Mouse (Mus musculus) heart, embryonic 15.5 days (tissue): ENCODE measurements around the gene Traf2. TPM values are rescaled to one million over a fixed set of nuclear protein-coding genes. Genes with fewer than 3 reads are reported as not detected.

Source experiments
- ATAC-seq: fragments of 200-750 bp; cut with Nextera tagmentation; replicated peaks from 2 replicates; pipeline ENCODE4 v1.8.0; 2017; ENCODE audit warnings: low read depth, moderate TSS enrichment; ENCODE audit not compliant: insufficient number of reproducible peaks, insufficient read depth, low FRiP score
- H3K27ac ChIP-seq: fragments of 300-500 bp; sonication (generic); 2 replicates; pipeline ENCODE4 v1.5.1; 2015; ENCODE audit warnings: mild to moderate bottlenecking, inconsistent platforms
- H3K27me3 ChIP-seq: fragments of 300-500 bp; sonication (generic); 2 replicates; pipeline ENCODE4 v1.6.1; 2015; ENCODE audit warnings: inconsistent platforms
- H3K36me3 ChIP-seq: fragments of 300-500 bp; sonication (generic); 2 replicates; pipeline ENCODE4 v1.6.1; 2015; ENCODE audit warnings: mild to moderate bottlenecking, inconsistent platforms
- H3K4me1 ChIP-seq: fragments of 300-500 bp; sonication (generic); replicated peaks from 2 replicates; pipeline ENCODE4 v1.6.1; 2015; ENCODE audit warnings: inconsistent platforms
- H3K4me2 ChIP-seq: fragments of 300-500 bp; sonication (generic); 2 replicates; pipeline ENCODE4 v1.6.1; 2015; ENCODE audit warnings: inconsistent platforms, mild to moderate bottlenecking, moderate library complexity
- H3K4me3 ChIP-seq: fragments of 300-500 bp; sonication (generic); 2 replicates; pipeline ENCODE4 v1.5.1; 2015; ENCODE audit warnings: mild to moderate bottlenecking, inconsistent platforms
- H3K9ac ChIP-seq: fragments of 300-500 bp; sonication (generic); 2 replicates; pipeline ENCODE4 v1.6.1; 2015; ENCODE audit warnings: mild to moderate bottlenecking, inconsistent platforms
- H3K9me3 ChIP-seq: fragments of 300-500 bp; sonication (generic); replicated peaks from 2 replicates; pipeline ENCODE4 v1.6.1; 2016; ENCODE audit warnings: inconsistent platforms
- WGBS: fragments of 180-500 bp; shearing (Covaris S2); methylation state at CpG from one replicate; pipeline ENCODE4 v1.1.7; 2015; ENCODE audit warnings: mixed read lengths; 5-methylcytosine and 5-hydroxymethylcytosine counted together
- polyA plus RNA-seq: library from polyadenylated mRNA; unstranded; fragments of >200 nt; fragmentation: Nextera tagmentation; extraction: Ambion mirVana; gene quantifications from 2 replicates; pipeline ENCODE4 v1.2.1, GENCODE M21; 2015

Gene Traf2
- polyA plus RNA-seq, 1 experiment from 2014 or later: 18.4 TPM

DNA sequence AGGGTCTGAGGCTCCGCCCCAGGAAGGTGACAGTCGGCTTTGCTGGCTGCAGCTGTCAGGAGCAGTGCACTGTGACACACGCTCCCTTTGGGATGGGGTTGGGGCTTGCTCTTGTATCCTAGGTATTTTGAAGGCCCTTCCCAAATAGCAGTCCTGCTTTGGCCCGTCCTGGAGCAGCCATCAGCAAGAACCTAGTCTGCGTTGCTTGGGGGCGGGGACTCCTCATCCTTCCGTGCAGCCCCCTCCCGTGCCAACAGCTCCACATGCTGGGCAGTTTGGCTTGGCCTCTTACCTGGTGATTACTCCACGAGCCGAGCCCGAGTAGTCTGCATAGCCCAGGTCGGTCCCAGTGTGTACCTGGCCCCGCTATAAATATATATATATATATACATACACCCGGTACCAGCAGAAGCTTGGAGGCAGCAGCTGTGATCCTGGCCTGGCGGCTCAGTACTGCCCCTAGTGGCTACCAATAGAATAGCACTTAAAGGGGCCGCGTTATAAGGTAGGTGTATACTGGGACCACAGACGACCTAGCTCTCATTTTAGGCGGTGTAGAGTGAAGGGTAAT is 34.6 kb upstream of the Traf2 start, which contains the start of gene Ajm1:
Ajm1 (minus strand) TSS at position 464 of the 571 bp plus-strand sequence.
- H3K4me2 ChIP-seq: peak within 1 kb of the TSS; percentile 76
- WGBS: 5% methylated on average over 19 of the region's 19 CpGs
- H3K9me3 ChIP-seq: no peaks in the 10 kb centered on the region
- H3K27ac ChIP-seq: no peak within 1 kb of the TSS
- 0 out of 2 replicates have a peak within 1 kb of the TSS, but pooled peaks have one; percentile 34 for H3K9ac ChIP-seq
- H3K4me1 ChIP-seq: peaks cover 56% of the 10 kb centered on the region
- peak within 1 kb of the TSS; percentile 46 for H3K4me3 ChIP-seq
- peaks cover 17% of the 10 kb centered on the region for H3K36me3 ChIP-seq
- peaks cover 50% of the 10 kb centered on the region for H3K27me3 ChIP-seq
- peak; percentile 70 for ATAC-seq

- Histone ChIP-seq H3K27ac (no peak overlapping the region), H3K4me1 (peaks cover 62% of the 10 kb centered on the region), H3K4me3 (no peak overlapping the region), H3K9me3 (no peaks in the 10 kb centered on the region), H3K9ac (no peak overlapping the region), H3K4me2 (no peak overlapping the region; the same call in 1 of the 2 replicates), H3K27me3 (peaks cover 55% of the 10 kb centered on the region), H3K36me3 (peaks cover 17% of the 10 kb centered on the region)
- ATAC-seq: no peak
- WGBS: 40% methylated on average over 6 of the region's 6 CpGs
These were observed 33.9 kb upstream of the Traf2 start for GRCm38 (mm10) chr2:25580621-25581101.

DNA sequence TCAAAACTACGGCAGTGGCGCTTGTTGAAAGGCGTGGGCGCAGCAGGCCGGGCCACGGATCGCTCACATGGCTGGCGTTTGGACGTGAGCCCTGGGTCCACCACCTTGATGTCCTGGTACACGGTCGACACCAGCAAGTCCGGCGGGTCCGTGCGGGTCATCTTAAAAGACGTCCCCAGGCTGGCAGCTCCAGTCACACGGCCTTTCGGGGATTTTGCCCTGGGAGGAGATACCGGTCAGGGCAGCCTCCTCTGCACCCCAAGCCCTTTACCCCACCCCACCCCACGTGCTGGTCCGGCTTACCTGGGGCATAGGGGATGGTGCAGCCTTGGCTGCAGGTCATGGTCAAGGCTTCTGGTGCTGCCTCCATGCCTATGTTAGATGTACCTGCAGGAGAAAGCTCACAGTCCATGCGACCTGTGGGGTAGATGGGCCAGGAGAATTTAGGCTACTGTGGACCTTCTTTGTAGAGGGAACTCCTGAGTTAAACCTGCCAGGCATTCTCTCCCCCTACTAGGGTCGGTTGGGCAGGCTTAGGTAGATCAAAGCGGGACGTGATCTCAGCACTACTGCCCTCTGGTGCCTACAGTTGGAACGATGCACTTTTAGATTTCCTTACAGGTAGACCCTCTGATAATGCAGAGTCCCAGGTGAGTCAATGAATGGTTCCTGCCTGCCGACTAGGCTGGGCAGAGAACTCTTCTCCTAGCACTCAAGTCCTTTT is 33.2 kb upstream of the Traf2 start:
- Histone ChIP-seq H3K36me3 (peaks cover 13% of the 10 kb centered on the region), H3K4me1 (peaks cover 66% of the 10 kb centered on the region), H3K4me2 (peak overlapping the region; percentile 51), H3K4me3 (peak overlapping the region; percentile 31), H3K9ac (no peak overlapping the region), H3K27me3 (peaks cover 55% of the 10 kb centered on the region), H3K9me3 (no peaks in the 10 kb centered on the region), H3K27ac (no peak overlapping the region)
- no peak for ATAC-seq
- WGBS: 6% methylated on average over 27 of the region's 27 CpGs

DNA sequence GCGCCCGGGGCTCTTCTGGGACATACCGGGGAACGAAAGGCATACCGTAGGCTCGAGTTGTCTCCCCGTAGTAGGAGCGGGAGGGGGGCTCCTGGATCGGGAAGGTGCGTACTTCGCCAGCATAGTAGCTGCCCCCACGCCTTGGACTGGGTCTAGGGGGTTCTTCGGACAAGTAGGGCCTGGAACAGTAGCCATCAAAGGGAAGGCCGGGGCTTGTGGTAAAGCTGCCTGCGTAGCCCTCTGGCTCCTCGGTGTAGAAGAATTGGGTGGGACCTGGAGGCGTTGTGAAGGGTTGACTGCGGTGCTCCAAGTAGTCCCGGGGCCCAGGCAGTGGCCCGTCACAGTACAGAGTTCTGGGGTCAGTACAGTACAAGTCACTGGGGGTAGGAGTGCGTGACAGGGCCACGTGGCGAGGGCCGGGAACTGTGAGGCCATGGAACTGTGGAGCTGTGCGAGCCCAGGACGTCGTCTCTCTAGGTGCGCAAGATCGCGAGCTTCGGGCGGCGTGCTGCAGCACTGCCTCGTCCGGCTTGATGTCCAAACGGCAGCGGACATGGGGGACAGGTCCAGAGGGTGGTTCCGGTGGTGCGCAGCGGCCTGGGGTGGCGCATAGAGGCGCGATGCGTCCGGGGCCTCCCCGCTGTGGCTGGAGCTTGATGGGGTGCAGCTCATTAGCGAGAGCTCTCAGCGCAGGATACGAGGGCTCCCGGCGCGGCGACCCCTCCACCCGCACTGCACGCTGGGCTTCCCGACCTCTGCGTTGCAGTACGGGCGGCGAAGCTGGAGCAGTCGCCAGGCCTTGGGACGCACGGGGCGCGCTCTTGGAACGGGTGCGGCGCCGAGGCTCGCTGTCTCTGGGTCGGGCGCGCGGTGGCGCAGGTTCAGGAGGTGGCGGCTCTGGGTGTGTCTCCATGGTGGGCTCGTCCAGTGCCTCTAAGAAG is 32.3 kb upstream of the Traf2 start:
- no peak overlapping the region for H3K27ac ChIP-seq
- peak overlapping the region; percentile 31 for H3K4me3 ChIP-seq
- peaks cover 68% of the 10 kb centered on the region for H3K4me1 ChIP-seq
- ATAC-seq: no peak
- peaks cover 55% of the 10 kb centered on the region for H3K27me3 ChIP-seq
- peaks cover 5% of the 10 kb centered on the region for H3K36me3 ChIP-seq
- H3K4me2 ChIP-seq: peak overlapping the region; percentile 52
- 4% methylated on average over 77 of the region's 77 CpGs for WGBS
- no peaks in the 10 kb centered on the region for H3K9me3 ChIP-seq
- no peak overlapping the region for H3K9ac ChIP-seq

DNA sequence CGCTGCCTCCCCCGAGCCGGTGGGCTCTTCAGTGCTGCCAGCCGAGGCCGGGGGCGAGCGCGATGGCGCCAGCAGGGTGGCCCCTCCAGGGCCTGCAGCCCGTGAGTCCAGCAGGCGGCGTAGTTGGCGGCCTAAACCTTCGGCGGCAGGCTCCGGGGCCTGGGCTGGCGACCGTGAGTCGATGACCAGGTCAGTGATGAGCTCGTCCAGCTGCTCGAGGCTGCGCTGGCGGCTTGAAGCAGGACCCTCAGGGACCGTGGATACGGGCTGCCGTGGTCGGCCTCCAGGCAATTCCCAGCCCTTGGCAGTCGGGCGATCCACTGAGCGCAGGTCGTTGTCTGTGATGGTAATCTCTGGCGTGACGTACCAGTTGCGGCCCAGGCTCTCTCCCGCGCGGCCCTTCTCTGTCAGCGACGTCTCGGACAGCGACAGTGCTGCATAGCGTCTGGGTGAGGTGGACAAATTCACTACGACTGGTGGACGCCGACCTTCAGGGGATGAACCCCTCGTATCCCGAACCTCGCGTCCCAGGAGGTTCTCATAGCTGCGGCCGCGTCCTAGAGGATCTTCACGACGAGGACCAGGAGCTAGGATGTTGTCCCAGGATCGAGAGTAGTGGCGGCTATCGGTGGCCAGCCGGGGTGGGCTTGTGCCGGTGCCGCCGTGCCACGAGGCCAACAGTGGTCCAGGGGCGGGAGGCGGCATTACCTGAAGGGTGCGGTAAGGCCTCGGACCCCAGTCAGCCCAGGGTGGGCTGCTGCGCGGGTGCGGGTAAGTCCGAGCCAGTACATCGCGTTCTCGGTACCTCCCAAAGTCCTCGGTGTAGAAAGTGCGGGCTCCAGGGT is 31.4 kb upstream of the Traf2 start:
- no peaks in the 10 kb centered on the region for H3K36me3 ChIP-seq
- H3K4me3 ChIP-seq: peak overlapping the region; percentile 35
- peak overlapping the region; percentile 52 for H3K4me2 ChIP-seq
- H3K27me3 ChIP-seq: peaks cover 55% of the 10 kb centered on the region
- peaks cover 76% of the 10 kb centered on the region for H3K4me1 ChIP-seq
- ATAC-seq: no peak
- H3K27ac ChIP-seq: no peak overlapping the region
- no peaks in the 10 kb centered on the region for H3K9me3 ChIP-seq
- peak overlapping the region; percentile 26 for H3K9ac ChIP-seq
- 5% methylated on average over 75 of the region's 75 CpGs for whole genome bisulfite sequencing

DNA sequence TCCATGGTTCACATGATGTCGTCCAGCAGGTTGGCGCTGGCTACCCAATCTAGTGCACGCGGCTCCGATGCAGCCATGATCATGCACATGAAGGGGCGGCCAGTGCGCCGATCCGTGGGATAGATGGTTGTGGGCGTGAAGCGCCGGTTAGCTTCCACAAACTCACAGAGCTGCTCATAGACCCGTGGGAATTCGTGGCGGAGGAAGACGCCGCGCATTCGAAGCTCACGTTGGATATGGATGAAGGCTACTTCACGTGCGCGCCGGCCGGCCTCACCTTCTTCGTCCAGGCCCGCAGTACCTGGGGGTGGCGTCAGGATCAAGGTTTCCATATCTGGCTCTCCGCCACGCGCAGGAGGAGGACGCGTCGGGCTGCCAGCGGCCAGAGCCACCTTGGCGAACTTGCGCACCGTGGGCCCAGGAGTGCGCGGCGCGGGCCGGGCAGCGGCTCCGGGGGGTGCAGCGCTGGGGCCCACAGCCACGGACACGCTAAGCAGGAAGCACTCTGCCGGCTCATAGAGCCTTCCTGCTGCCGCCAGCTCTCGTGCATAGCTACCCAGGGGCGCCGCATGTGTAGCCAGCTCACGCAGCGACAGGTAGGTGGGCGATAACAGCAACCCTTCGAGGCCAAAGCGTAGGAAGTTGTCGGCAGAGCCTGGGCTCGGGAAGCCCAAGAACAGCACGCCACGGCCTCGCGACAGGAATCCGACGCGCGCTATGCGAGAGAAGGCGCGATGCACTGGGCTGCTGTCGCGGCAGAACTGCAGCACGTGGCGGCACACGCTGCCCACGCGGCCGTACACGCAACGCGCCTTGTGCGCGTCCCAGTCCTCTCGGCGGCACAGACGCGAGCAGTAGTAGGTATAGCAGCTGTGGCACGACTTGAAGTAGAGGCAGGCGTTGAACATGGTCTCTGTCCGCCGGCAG is 30.5 kb upstream of the Traf2 start:
- ATAC-seq: no peak
- peaks cover 79% of the 10 kb centered on the region for H3K4me1 ChIP-seq
- H3K36me3 ChIP-seq: no peaks in the 10 kb centered on the region
- H3K27ac ChIP-seq: no peak overlapping the region
- no peaks in the 10 kb centered on the region for H3K9me3 ChIP-seq
- 0 out of 2 replicates have a peak overlapping the region, but pooled peaks have one; percentile 26 for H3K9ac ChIP-seq
- peaks cover 55% of the 10 kb centered on the region for H3K27me3 ChIP-seq
- H3K4me2 ChIP-seq: peak overlapping the region; percentile 52
- peak overlapping the region; percentile 35 for H3K4me3 ChIP-seq
- 16% methylated on average over 92 of the region's 92 CpGs for WGBS

- H3K9ac ChIP-seq: no peak overlapping the region
- peak overlapping the region; percentile 90 for H3K4me2 ChIP-seq
- no peak overlapping the region for H3K4me3 ChIP-seq
- 77% methylated on average over 16 of the region's 16 CpGs for WGBS
- ATAC-seq: no peak
- H3K36me3 ChIP-seq: no peaks in the 10 kb centered on the region
- no peak overlapping the region for H3K27ac ChIP-seq
- no peaks in the 10 kb centered on the region for H3K9me3 ChIP-seq
- peaks cover 71% of the 10 kb centered on the region for H3K4me1 ChIP-seq
- peaks cover 53% of the 10 kb centered on the region for H3K27me3 ChIP-seq
These were observed 29.5 kb upstream of the Traf2 start for GRCm38 (mm10) chr2:25576028-25576850.

- Histone ChIP-seq H3K27ac (peak overlapping the region; percentile 90), H3K9me3 (no peaks in the 10 kb centered on the region), H3K4me3 (peak overlapping the region; percentile 75), H3K9ac (peak overlapping the region; percentile 72), H3K27me3 (peaks cover 46% of the 10 kb centered on the region), H3K4me2 (peak overlapping the region; percentile 90), H3K4me1 (peaks cover 65% of the 10 kb centered on the region), H3K36me3 (no peaks in the 10 kb centered on the region)
- WGBS: 6% methylated on average over 21 of the region's 21 CpGs
- peak; percentile 15; the same call in 1 of the 2 replicates for ATAC-seq
These were observed 28.8 kb upstream of the Traf2 start for GRCm38 (mm10) chr2:25575432-25576027.
